Mouse (Mus musculus): Measurements from ENCODE around the gene Olfr305. TPM values are rescaled to one million over a fixed set of nuclear protein-coding genes. Genes with fewer than 3 reads are reported as not detected.
"Not testable (repeated sequence)": the region's sequence is repeated elsewhere in the genome, so short reads cannot be mapped to it uniquely, and the experiment has no call there.

The Olfr305 gene
- not detected in 2 replicates for polyA plus RNA-seq (2015; fragmentation: Nextera tagmentation; extraction: Ambion mirVana)

DNA sequence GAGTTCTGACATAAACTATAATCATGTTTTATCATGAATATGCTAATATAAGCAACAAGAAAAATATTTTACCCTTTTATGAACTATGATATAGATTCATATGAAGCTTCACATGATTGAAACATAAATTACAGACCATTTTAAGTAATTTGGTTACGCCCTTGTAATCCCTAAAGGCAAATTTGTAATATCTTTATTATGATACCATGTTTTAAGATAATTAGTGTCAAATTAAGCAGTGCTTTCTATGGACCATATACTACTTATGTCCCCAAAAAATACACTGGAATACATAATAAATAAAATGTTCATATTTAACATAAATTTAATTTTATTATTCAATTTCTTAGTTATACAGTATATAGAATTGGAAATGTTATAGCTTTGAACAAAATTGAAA is at the start of gene Olfr305:
Gene Olfr305, minus strand, starts transcription at position 101 of the 400 bp plus-strand sequence.
- Histone ChIP-seq H3K4me3 (no peak within 1 kb of the TSS), H3K36me3 (no peaks in the 10 kb centered on the region), H3K27me3 (no peaks in the 10 kb centered on the region), H3K27ac (no peak within 1 kb of the TSS), H3K4me1 (no peaks in the 10 kb centered on the region), H3K9ac (no peak within 1 kb of the TSS), H3K9me3 (no peaks in the 10 kb centered on the region), H3K4me2 (replicated peaks) (no peak within 1 kb of the TSS)
- WGBS = 86% methylated on average over 1 of the region's 1 CpGs
- ATAC-seq (ENCODE audit: low FRiP score, low read depth) = no peak

GRCm38 (mm10) chr7:86403546-86403945 is 36.8 kb upstream of the Olfr305 start, which contains the start of gene Olfr301:
Gene Olfr301, plus strand, starts transcription at chr7:86403846.
- WGBS = 76% methylated on average over 2 of the region's 2 CpGs
- ATAC-seq (ENCODE audit: low FRiP score, low read depth) = no peak
- H3K4me1 ChIP-seq = no peaks in the 10 kb centered on the region

GRCm38 (mm10) chr7:86397689-86398088 is 31.0 kb upstream of the Olfr305 start, which contains the start of gene Olfr303:
Gene Olfr303, minus strand, starts transcription at chr7:86397789.
- ATAC-seq (ENCODE audit: low FRiP score, low read depth) = no peak
- Histone ChIP-seq H3K27ac (no peak within 1 kb of the TSS), H3K4me1 (no peaks in the 10 kb centered on the region), H3K4me3 (no peak within 1 kb of the TSS), H3K27me3 (no peaks in the 10 kb centered on the region), H3K4me2 (replicated peaks) (no peak within 1 kb of the TSS), H3K36me3 (no peaks in the 10 kb centered on the region), H3K9ac (no peak within 1 kb of the TSS), H3K9me3 (no peaks in the 10 kb centered on the region)

More at GRCm38 (mm10) chr7:86403546-86403945, 36.8 kb upstream of the Olfr305 start, which contains the start of gene Olfr301:
- no peaks in the 10 kb centered on the region for H3K36me3 ChIP-seq
- H3K4me2 ChIP-seq (replicated peaks) = no peak within 1 kb of the TSS
- H3K9ac ChIP-seq = no peak within 1 kb of the TSS
- H3K9me3 ChIP-seq = no peaks in the 10 kb centered on the region
- H3K4me3 ChIP-seq = no peak within 1 kb of the TSS
- H3K27me3 ChIP-seq = no peaks in the 10 kb centered on the region
- H3K27ac ChIP-seq = no peak within 1 kb of the TSS

- no peaks in the 10 kb centered on the region for H3K27me3 ChIP-seq
- H3K9ac ChIP-seq = no peak within 1 kb of the TSS
- no peak within 1 kb of the TSS for H3K4me3 ChIP-seq
- H3K4me2 ChIP-seq (replicated peaks) = no peak within 1 kb of the TSS
- no peaks in the 10 kb centered on the region for H3K4me1 ChIP-seq
- no peak within 1 kb of the TSS for H3K27ac ChIP-seq
- no peak for ATAC-seq (ENCODE audit: low FRiP score, low read depth)
- no peaks in the 10 kb centered on the region for H3K36me3 ChIP-seq
- H3K9me3 ChIP-seq = no peaks in the 10 kb centered on the region
- 69% methylated on average over 1 of the region's 1 CpGs for WGBS
Observed at GRCm38 (mm10) chr7:86386558-86386957, 19.8 kb upstream of the Olfr305 start, which contains the start of gene Olfr304. Gene Olfr304, minus strand, starts transcription at chr7:86386658.

DNA sequence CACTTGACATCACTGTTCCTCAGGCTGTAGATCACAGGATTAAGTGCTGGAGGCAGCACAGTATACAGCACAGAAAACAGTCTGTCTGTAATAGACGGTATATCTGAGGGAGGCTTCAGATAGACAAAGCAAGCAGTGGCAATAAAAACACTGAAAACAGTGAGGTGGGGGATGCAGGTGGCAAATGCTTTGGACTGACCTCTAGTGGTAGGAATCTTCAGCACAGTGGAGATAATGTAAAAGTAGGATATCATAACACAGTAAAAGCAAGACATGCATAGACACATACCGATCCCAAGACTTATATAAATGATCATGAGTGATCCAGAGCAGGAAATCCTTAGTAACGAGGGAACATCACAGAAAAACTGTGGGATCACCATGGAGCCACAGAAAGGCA is 19.0 kb upstream of the Olfr305 start:
- Histone ChIP-seq H3K4me1 (no peaks in the 10 kb centered on the region), H3K4me3 (no peak overlapping the region), H3K4me2 (replicated peaks) (no peak overlapping the region), H3K36me3 (no peaks in the 10 kb centered on the region), H3K27me3 (no peaks in the 10 kb centered on the region), H3K9ac (no peak overlapping the region), H3K9me3 (no peaks in the 10 kb centered on the region), H3K27ac (no peak overlapping the region)
- ATAC-seq (ENCODE audit: low FRiP score, low read depth) = no peak
- WGBS = 75% methylated on average over 3 of the region's 3 CpGs

DNA sequence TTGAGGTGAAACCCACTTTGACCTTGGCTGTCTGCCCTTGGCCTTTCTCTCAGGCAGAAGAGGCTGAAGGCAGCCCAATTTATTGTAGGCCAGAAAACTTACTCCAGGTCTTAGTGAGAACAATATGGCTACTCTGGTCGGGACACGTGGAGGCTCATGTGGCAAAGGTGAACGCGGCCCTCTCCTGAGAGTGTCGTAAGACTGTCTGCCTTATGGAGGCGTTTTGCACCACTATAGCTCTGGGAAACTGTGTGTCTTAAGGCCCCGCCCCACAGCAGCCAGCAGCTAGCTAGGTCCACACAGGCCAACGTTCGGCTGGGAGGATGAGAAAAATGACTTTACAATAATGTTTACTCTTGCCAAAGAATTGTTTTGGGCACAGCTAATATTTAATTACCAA is 20.4 kb downstream of the Olfr305 start:
- not testable (repeated sequence) for H3K4me2 ChIP-seq (replicated peaks); H3K9ac ChIP-seq; H3K4me1 ChIP-seq; H3K36me3 ChIP-seq; H3K9me3 ChIP-seq; H3K27me3 ChIP-seq; H3K4me3 ChIP-seq; H3K27ac ChIP-seq; ATAC-seq (ENCODE audit: low FRiP score, low read depth)
- 90% methylated on average over 9 of the region's 9 CpGs for WGBS

DNA sequence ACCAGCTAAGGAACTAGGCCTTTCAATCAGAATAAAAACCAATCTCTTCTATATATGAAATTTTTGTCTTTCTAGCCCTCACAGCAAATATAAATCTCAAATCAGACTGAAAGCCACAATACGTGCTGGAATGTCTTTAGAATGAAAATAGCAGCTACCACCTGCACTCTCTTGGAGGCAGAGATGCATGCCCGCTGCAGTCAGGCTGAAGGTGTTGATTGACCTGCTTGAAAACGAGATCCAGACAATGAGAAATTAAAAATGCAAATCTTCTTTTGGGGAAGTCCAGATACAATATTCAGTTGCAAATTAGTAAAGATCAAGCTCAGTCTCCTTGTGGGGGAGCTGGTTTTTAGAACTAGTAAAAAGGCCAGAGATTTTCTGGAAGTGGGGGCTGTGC is 22.5 kb downstream of the Olfr305 start:
- WGBS = 67% methylated on average over 3 of the region's 3 CpGs
- no peaks in the 10 kb centered on the region for H3K36me3 ChIP-seq
- no peak for ATAC-seq (ENCODE audit: low FRiP score, low read depth)

DNA sequence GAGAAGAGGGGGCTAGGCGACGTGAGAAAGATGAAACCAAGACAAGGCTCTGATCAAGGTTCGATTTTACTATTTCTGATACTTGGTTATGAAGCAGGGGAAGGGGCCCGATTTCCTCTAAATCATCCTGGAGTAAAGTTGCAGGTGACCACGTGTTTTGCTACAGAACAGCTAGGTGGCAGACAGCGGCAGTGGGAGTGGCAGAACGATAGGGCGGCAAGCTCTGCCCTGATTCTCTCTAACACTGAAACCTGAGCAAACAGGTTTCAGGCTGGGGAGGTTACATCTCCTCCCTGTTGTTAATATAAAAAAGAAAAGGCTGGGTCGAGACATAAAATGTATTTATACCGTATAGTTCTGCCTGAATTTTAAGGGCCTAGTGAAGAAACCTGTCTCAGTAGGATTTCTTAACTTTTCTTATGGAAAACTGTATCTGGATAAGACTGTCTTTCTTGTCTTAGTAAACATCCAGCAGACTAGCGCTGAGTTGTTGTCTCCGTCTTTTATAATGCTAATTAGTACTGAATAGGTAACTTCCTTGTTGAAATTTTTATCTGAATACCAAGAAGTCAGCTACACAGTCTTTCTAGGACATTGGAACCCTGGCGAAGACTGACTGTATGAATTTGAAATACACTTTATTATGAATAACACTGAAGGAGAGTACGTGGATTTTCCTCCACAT is 23.7 kb downstream of the Olfr305 start:
- ATAC-seq (ENCODE audit: low FRiP score, low read depth) = no peak
- Histone ChIP-seq H3K4me2 (replicated peaks) (no peak overlapping the region), H3K9me3 (no peaks in the 10 kb centered on the region), H3K4me1 (no peaks in the 10 kb centered on the region), H3K4me3 (no peak overlapping the region), H3K27ac (no peak overlapping the region), H3K27me3 (no peaks in the 10 kb centered on the region), H3K9ac (no peak overlapping the region), H3K36me3 (no peaks in the 10 kb centered on the region)
- WGBS = 74% methylated on average over 14 of the region's 14 CpGs

More for the DNA sequence above, 22.5 kb downstream of the Olfr305 start:
- no peak overlapping the region for H3K27ac ChIP-seq
- H3K9me3 ChIP-seq = peaks cover 3% of the 10 kb centered on the region; the same call in 1 of the 2 replicates
- H3K27me3 ChIP-seq = no peaks in the 10 kb centered on the region
- no peaks in the 10 kb centered on the region for H3K4me1 ChIP-seq
- no peak overlapping the region for H3K9ac ChIP-seq
- no peak overlapping the region for H3K4me2 ChIP-seq (replicated peaks)
- no peak overlapping the region for H3K4me3 ChIP-seq

DNA sequence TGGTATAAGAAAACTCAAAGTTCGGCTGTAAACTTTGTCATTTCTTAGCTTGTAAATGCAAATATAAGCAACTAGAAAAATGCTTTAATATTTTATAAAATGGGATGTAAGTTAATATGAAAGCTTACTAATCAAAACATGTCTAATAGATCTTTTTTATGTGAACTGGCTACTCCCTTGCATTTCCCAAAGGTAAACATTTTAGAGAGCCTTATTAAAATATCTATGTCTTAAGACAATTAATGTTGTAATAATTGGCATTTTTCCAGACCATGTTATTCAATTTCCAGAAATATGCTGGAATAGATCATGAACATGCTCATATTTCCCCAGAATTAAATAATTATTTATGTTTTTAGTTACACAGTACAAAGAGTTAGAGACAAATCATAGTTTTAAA is 29.2 kb downstream of the Olfr305 start, which contains the start of gene Olfr307:
Gene Olfr307, minus strand, starts transcription at position 101 of the 400 bp plus-strand sequence.
- 80% methylated on average over 1 of the region's 1 CpGs for WGBS
- Histone ChIP-seq H3K36me3 (no peaks in the 10 kb centered on the region), H3K4me3 (no peak within 1 kb of the TSS), H3K4me1 (no peaks in the 10 kb centered on the region), H3K9ac (no peak within 1 kb of the TSS), H3K27ac (no peak within 1 kb of the TSS), H3K27me3 (no peaks in the 10 kb centered on the region), H3K9me3 (no peaks in the 10 kb centered on the region), H3K4me2 (replicated peaks) (no peak within 1 kb of the TSS)
- ATAC-seq (ENCODE audit: low FRiP score, low read depth) = no peak

- no peak within 1 kb of the TSS for H3K9ac ChIP-seq
- no peak within 1 kb of the TSS for H3K27ac ChIP-seq
- ATAC-seq (ENCODE audit: low FRiP score, low read depth) = no peak
- no peaks in the 10 kb centered on the region for H3K4me1 ChIP-seq
- no peak within 1 kb of the TSS for H3K4me3 ChIP-seq
- no peak within 1 kb of the TSS for H3K4me2 ChIP-seq (replicated peaks)
- H3K9me3 ChIP-seq = no peaks in the 10 kb centered on the region
- H3K27me3 ChIP-seq = no peaks in the 10 kb centered on the region
- no peaks in the 10 kb centered on the region for H3K36me3 ChIP-seq
Observed at GRCm38 (mm10) chr7:86325530-86325929, 41.2 kb downstream of the Olfr305 start, which contains the start of gene Olfr308. Gene Olfr308, minus strand, starts transcription at chr7:86325630.

DNA sequence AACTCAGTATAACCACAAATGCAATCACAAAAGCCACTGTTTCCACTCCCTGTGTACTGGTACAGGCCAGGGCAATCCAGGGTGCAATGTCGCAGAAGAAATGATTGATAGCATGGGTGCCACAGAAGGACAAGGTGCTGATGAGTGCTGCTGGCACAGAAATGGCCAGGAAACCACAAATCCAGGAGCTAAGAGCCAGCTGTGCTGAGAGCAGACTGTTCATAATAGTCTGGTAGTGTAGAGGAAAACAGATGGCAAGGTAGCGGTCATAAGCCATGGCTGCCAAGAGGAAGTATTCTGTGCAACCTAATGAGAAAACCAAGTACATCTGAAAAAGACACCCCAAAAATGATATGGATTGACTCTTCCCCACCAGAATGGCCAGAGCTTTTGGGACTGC is 45.4 kb downstream of the Olfr305 start:
- Histone ChIP-seq H3K4me3 (no peak overlapping the region), H3K4me2 (replicated peaks) (no peak overlapping the region), H3K36me3 (no peaks in the 10 kb centered on the region), H3K9ac (no peak overlapping the region), H3K4me1 (no peaks in the 10 kb centered on the region), H3K27ac (no peak overlapping the region), H3K27me3 (no peaks in the 10 kb centered on the region), H3K9me3 (no peaks in the 10 kb centered on the region)
- WGBS = 77% methylated on average over 2 of the region's 2 CpGs
- ATAC-seq (ENCODE audit: low FRiP score, low read depth) = no peak

DNA sequence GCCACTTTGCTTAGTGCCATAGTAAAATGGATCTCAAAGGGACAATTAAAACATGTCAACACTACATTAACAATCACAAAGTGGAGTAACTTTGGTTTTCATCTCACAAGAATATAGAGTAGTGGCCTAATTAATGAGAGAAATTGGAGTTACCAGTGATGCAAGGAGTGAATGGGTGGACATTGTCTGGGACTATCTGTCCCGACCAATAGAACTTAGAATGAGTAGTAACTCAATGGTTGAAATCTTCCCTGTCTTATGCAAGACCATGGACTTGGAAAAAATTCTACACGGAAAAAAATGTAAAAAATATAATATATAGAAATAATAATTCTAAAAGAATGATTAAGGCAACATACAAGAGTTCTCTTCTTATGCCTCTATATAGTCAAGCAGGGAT is 53.1 kb downstream of the Olfr305 start, which contains the start of gene Olfr309:
Gene Olfr309, minus strand, starts transcription at position 101 of the 400 bp plus-strand sequence.
- no peak within 1 kb of the TSS for H3K9ac ChIP-seq
- H3K27ac ChIP-seq = no peak within 1 kb of the TSS
- WGBS = 64% methylated on average over 2 of the region's 2 CpGs
- H3K9me3 ChIP-seq = no peaks in the 10 kb centered on the region
- H3K36me3 ChIP-seq = no peaks in the 10 kb centered on the region
- no peaks in the 10 kb centered on the region for H3K4me1 ChIP-seq
- no peaks in the 10 kb centered on the region for H3K27me3 ChIP-seq
- no peak within 1 kb of the TSS for H3K4me2 ChIP-seq (replicated peaks)
- ATAC-seq (ENCODE audit: low FRiP score, low read depth) = no peak
- H3K4me3 ChIP-seq = no peak within 1 kb of the TSS

All from limb, embryonic 13.5 days (tissue).